Mouse (Mus musculus): ENCODE data around the gene Sult2b1. TPM values are rescaled to one million over a fixed set of nuclear protein-coding genes. Genes with fewer than 3 reads are reported as not detected.
A peak's percentile ranks its signal among the peaks of the same experiment; 100 is the strongest.

Sult2b1 gene
- total and polyA plus RNA-seq, 2 experiments from 2014 or later: 0.23 TPM; not detected in 1

GRCm38 (mm10) chr7:45709677-45710355, 74.7 kb downstream of the Sult2b1 start:
- Histone ChIP-seq H3K9me3 (replicated peaks; ENCODE audit: control insufficient read depth, low read length) (no peaks in the 10 kb centered on the region), H3K4me3 (ENCODE audit: low read depth, low read length) (no peak overlapping the region), H3K36me3 (replicated peaks; ENCODE audit: control insufficient read depth, insufficient read depth, low read length) (peaks cover 42% of the 10 kb centered on the region), H3K9ac (replicated peaks; ENCODE audit: low read depth, low read length) (no peak overlapping the region), H3K4me1 (ENCODE audit: control insufficient read depth, insufficient read depth) (peaks cover 24% of the 10 kb centered on the region), H3K27ac (ENCODE audit: low read depth) (no peak overlapping the region), H3K4me2 (ENCODE audit: low read depth, low read length) (no peak overlapping the region), H3K27me3 (ENCODE audit: control insufficient read depth, insufficient read depth, low read length) (no peaks in the 10 kb centered on the region)
- no peak for DNase-seq (ENCODE audit: low spot score)
- WGBS: 60% methylated on average over 14 of the region's 14 CpGs
- no peak for ATAC-seq (ENCODE audit: insufficient read depth, low read depth)
- no peak for TF ChIP-seq CTCF (IDR thresholded peaks at IDR 0.05; ENCODE audit: low read depth)
- no peak for TF ChIP-seq EP300 (IDR thresholded peaks at IDR 0.05; ENCODE audit: low read depth)

- ATAC-seq (ENCODE audit: insufficient read depth, low read depth) (no peak), DNase-seq (ENCODE audit: low spot score) (no peak)
- Histone ChIP-seq H3K4me2 (ENCODE audit: low read depth, low read length) (no peak overlapping the region), H3K27me3 (ENCODE audit: control insufficient read depth, insufficient read depth, low read length) (no peaks in the 10 kb centered on the region), H3K4me1 (ENCODE audit: control insufficient read depth, insufficient read depth) (peaks cover 19% of the 10 kb centered on the region), H3K27ac (ENCODE audit: low read depth) (no peak overlapping the region; the same call in 1 of the 2 replicates), H3K36me3 (replicated peaks; ENCODE audit: control insufficient read depth, insufficient read depth, low read length) (peaks cover 42% of the 10 kb centered on the region), H3K9ac (replicated peaks; ENCODE audit: low read depth, low read length) (no peak overlapping the region), H3K4me3 (ENCODE audit: low read depth, low read length) (no peak overlapping the region), H3K9me3 (replicated peaks; ENCODE audit: control insufficient read depth, low read length) (no peaks in the 10 kb centered on the region)
- TF ChIP-seq CTCF (IDR thresholded peaks at IDR 0.05; ENCODE audit: low read depth) (no peak), EP300 (IDR thresholded peaks at IDR 0.05; ENCODE audit: low read depth) (no peak)
- WGBS: 42% methylated on average over 6 of the region's 6 CpGs
Observed at GRCm38 (mm10) chr7:45709036-45709435, 75.4 kb downstream of the Sult2b1 start.

GRCm38 (mm10) chr7:45708221-45708761, 76.2 kb downstream of the Sult2b1 start:
- TF ChIP-seq CTCF (IDR thresholded peaks at IDR 0.05; ENCODE audit: low read depth) (no peak), EP300 (IDR thresholded peaks at IDR 0.05; ENCODE audit: low read depth) (no peak)
- DNase-seq (ENCODE audit: low spot score) (no peak), ATAC-seq (ENCODE audit: insufficient read depth, low read depth) (no peak)
- Histone ChIP-seq H3K27me3 (ENCODE audit: control insufficient read depth, insufficient read depth, low read length) (no peaks in the 10 kb centered on the region), H3K36me3 (replicated peaks; ENCODE audit: control insufficient read depth, insufficient read depth, low read length) (peaks cover 39% of the 10 kb centered on the region), H3K4me3 (ENCODE audit: low read depth, low read length) (peak overlapping the region; percentile 77), H3K9me3 (replicated peaks; ENCODE audit: control insufficient read depth, low read length) (no peaks in the 10 kb centered on the region), H3K9ac (replicated peaks; ENCODE audit: low read depth, low read length) (peak overlapping the region; percentile 32), H3K4me2 (ENCODE audit: low read depth, low read length) (peak overlapping the region; percentile 96), H3K27ac (ENCODE audit: low read depth) (peak overlapping the region; percentile 98), H3K4me1 (ENCODE audit: control insufficient read depth, insufficient read depth) (peaks cover 22% of the 10 kb centered on the region)
- WGBS: 43% methylated on average over 13 of the region's 13 CpGs

GRCm38 (mm10) chr7:45707375-45707967, 77.0 kb downstream of the Sult2b1 start:
- H3K9ac ChIP-seq (replicated peaks; ENCODE audit: low read depth, low read length): peak overlapping the region; percentile 41
- TF ChIP-seq CTCF (IDR thresholded peaks at IDR 0.05; ENCODE audit: low read depth) (no peak), EP300 (IDR thresholded peaks at IDR 0.05; ENCODE audit: low read depth) (peak; percentile 98)
- peak overlapping the region; percentile 98 for H3K27ac ChIP-seq (ENCODE audit: low read depth)
- ATAC-seq (ENCODE audit: insufficient read depth, low read depth) (peak; percentile 52), DNase-seq (ENCODE audit: low spot score) (peak; percentile 95)
- H3K36me3 ChIP-seq (replicated peaks; ENCODE audit: control insufficient read depth, insufficient read depth, low read length): peaks cover 31% of the 10 kb centered on the region
- under 1% methylated on average over 27 of the region's 27 CpGs for WGBS
- H3K27me3 ChIP-seq (ENCODE audit: control insufficient read depth, insufficient read depth, low read length): no peaks in the 10 kb centered on the region
- H3K9me3 ChIP-seq (replicated peaks; ENCODE audit: control insufficient read depth, low read length): no peaks in the 10 kb centered on the region
- H3K4me3 ChIP-seq (ENCODE audit: low read depth, low read length): peak overlapping the region; percentile 77
- H3K4me1 ChIP-seq (ENCODE audit: control insufficient read depth, insufficient read depth): peaks cover 24% of the 10 kb centered on the region
- H3K4me2 ChIP-seq (ENCODE audit: low read depth, low read length): peak overlapping the region; percentile 96

GRCm38 (mm10) chr7:45706721-45707241, 77.7 kb downstream of the Sult2b1 start:
- Histone ChIP-seq H3K9ac (replicated peaks; ENCODE audit: low read depth, low read length) (peak overlapping the region; percentile 92), H3K4me3 (ENCODE audit: low read depth, low read length) (peak overlapping the region; percentile 77), H3K27me3 (ENCODE audit: control insufficient read depth, insufficient read depth, low read length) (no peaks in the 10 kb centered on the region), H3K4me1 (ENCODE audit: control insufficient read depth, insufficient read depth) (peaks cover 24% of the 10 kb centered on the region), H3K36me3 (replicated peaks; ENCODE audit: control insufficient read depth, insufficient read depth, low read length) (peaks cover 24% of the 10 kb centered on the region), H3K9me3 (replicated peaks; ENCODE audit: control insufficient read depth, low read length) (no peaks in the 10 kb centered on the region), H3K4me2 (ENCODE audit: low read depth, low read length) (peak overlapping the region; percentile 96), H3K27ac (ENCODE audit: low read depth) (peak overlapping the region; percentile 98)
- under 1% methylated on average over 39 of the region's 45 CpGs for WGBS
- TF ChIP-seq CTCF (IDR thresholded peaks at IDR 0.05; ENCODE audit: low read depth) (no peak), EP300 (IDR thresholded peaks at IDR 0.05; ENCODE audit: low read depth) (no peak)
- ATAC-seq (ENCODE audit: insufficient read depth, low read depth): peak; percentile 28
- peak; percentile 86 for DNase-seq (ENCODE audit: low spot score)

Measured in heart, postnatal 0 days (tissue).